Mouse (Mus musculus): ENCODE data around the gene Hoxb6. TPM values are rescaled to one million over a fixed set of nuclear protein-coding genes. Genes with fewer than 3 reads are reported as not detected.

Hoxb6 gene
- polyA plus RNA-seq, 1 experiment from 2014 or later: not detected

DNA sequence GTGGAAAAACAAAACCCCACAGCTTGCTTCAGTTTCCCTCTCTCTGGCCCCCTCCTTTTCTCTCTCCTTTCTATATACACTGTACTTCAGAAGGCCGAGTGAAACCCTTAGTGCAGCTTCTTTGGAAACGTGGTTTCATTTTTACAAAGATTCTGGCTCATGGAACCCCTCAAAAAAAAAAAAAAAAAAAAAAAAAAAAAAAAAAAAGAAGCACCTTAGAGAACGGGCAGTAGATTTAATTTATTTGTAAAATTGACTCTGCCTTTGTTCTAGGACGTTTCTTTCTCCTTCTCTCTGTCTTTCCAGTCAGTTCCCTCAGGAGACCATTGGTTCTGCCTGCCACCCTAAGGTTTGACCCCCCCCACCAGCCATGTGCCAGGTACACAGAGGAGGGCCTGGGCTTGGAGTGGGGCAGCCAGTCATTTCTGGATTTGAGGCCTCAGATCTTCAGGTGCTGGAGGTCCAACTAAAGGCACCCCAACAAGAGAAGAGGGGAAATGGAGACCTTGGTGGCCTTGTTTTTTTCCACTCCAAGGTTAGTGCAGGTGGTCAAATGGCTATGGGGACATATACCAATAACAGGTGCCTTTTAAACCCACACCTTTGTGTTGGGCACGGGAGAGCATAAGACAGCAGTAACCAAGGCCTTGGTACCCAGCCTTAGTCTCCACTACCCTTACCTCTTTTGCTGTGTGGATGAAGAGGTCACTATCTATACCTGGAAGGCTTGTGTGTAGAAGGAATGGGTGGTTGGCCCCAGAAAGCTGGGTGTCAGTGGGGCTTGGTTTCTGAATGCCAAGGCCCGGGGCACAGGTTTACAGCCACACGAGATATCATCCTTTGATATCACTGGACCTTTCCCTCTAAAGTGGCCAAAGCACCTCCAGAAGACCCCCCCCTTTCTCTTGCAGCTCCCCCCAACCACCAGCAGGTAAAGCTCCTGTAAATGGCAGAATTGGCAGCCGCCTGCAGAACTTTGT is 11.6 kb upstream of the Hoxb6 start:
- no peak overlapping the region for H3K27ac ChIP-seq (replicated peaks in 1 of 2; ENCODE audit: control insufficient read depth in 1 of 2, insufficient read depth in 1 of 2, low read depth in 2 of 2, low read length in 2 of 2)
- H3K4me2 ChIP-seq (ENCODE audit: low read length): no peak overlapping the region
- no peak overlapping the region for H3K4me3 ChIP-seq (ENCODE audit: control insufficient read depth in 1 of 2, insufficient read depth in 1 of 2, low read depth in 1 of 2, low read length in 2 of 2)
- H3K9me3 ChIP-seq (ENCODE audit: control insufficient read depth, low read length): no peaks in the 10 kb centered on the region
- no peak overlapping the region for H3K9ac ChIP-seq (ENCODE audit: low read length)
- ATAC-seq (ENCODE audit: insufficient number of reproducible peaks, insufficient read depth, low FRiP score, low read depth): no peak
- H3K36me3 ChIP-seq (ENCODE audit: control insufficient read depth, insufficient read depth, low read length): no peaks in the 10 kb centered on the region
- 11% methylated on average over 8 of the region's 8 CpGs for WGBS
- H3K4me1 ChIP-seq (ENCODE audit: control insufficient read depth in 2 of 2, insufficient read depth in 2 of 2, low read length in 2 of 2): peaks cover 0 to 11% of the 10 kb centered on the region in 2 experiments; a peak in 3 of 4 replicates
- peaks cover 99% of the 10 kb centered on the region for H3K27me3 ChIP-seq (ENCODE audit: control insufficient read depth, insufficient read depth, low read length)

DNA sequence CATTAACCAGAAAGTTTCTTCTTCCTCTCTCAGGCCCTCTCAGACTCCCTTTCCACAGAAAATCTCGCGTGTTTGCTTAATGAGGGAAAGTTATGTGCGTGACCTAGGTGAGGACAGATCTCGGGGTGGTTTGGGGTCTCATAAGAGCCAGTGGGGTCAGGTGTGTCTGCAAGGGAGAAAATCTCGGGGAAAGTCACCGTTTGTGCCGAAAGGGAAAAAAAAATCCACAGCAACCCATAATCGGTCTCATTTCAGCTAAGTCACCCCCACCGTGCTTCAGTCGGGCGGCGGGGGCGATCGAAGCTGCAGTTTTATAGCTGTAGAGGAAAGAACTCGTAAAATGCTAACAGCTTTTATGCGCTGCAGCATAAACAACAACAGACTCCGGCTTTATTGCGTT is 10.9 kb upstream of the Hoxb6 start:
- no peaks in the 10 kb centered on the region for H3K9me3 ChIP-seq (ENCODE audit: control insufficient read depth, low read length)

DNA sequence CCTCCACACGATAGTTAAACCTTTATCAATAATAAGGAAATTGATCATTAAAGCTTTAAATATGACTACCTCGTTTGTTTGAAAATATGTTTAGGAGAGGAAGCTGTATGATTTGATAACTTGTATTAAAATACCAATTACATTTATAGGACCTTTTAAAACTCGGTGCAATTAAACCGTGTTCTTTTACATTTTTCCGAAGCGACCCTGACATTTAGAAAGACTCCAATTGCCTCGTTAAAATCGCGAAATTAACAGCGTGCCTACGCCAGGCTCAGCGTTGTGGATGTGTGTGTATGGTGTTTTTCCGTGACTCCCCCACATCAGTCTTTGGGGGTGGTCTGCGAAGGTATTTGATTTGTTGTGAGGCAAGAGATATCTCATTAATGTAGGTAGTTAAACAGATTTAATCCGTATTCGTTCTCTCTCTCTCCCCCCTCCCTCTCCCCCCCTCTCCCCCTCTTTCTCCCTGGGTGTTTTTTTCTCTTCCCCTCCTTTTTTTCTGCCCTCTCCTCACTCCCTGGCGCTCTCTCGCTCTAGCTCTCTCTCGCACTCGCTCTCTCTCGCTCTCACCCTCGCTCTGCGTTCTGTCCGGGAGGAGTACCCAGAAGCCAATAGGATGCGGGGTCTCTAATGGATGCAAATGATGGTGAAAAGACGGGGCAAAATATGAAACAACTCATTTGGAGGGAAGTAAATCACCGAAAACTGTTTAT is 10.3 kb upstream of the Hoxb6 start, which contains the start of gene Hoxb8:
Gene Hoxb8 (plus strand): TSS at position 51 of the 716 bp plus-strand sequence.
- H3K4me2 ChIP-seq (ENCODE audit: low read length): no peak within 1 kb of the TSS
- 2% methylated on average over 27 of the region's 27 CpGs for WGBS
- H3K9me3 ChIP-seq (ENCODE audit: control insufficient read depth, low read length): no peaks in the 10 kb centered on the region
- no peak within 1 kb of the TSS for H3K9ac ChIP-seq (ENCODE audit: low read length)
- H3K27ac ChIP-seq (replicated peaks in 1 of 2; ENCODE audit: control insufficient read depth in 1 of 2, insufficient read depth in 1 of 2, low read depth in 2 of 2, low read length in 2 of 2): no peak within 1 kb of the TSS
- no peak for ATAC-seq (ENCODE audit: insufficient number of reproducible peaks, insufficient read depth, low FRiP score, low read depth)
- H3K4me3 ChIP-seq (ENCODE audit: control insufficient read depth in 1 of 2, insufficient read depth in 1 of 2, low read depth in 1 of 2, low read length in 2 of 2): no peak within 1 kb of the TSS
- peaks cover 99% of the 10 kb centered on the region for H3K27me3 ChIP-seq (ENCODE audit: control insufficient read depth, insufficient read depth, low read length)
- no peaks in the 10 kb centered on the region for H3K36me3 ChIP-seq (ENCODE audit: control insufficient read depth, insufficient read depth, low read length)
- peaks cover 0 to 15% of the 10 kb centered on the region in 2 experiments; a peak in 3 of 4 replicates for H3K4me1 ChIP-seq (ENCODE audit: control insufficient read depth in 2 of 2, insufficient read depth in 2 of 2, low read length in 2 of 2)

More for the DNA sequence above, 10.9 kb upstream of the Hoxb6 start:
- Histone ChIP-seq H3K27me3 (ENCODE audit: control insufficient read depth, insufficient read depth, low read length) (peaks cover 99% of the 10 kb centered on the region), H3K4me2 (ENCODE audit: low read length) (no peak overlapping the region), H3K27ac (replicated peaks in 1 of 2; ENCODE audit: control insufficient read depth in 1 of 2, insufficient read depth in 1 of 2, low read depth in 2 of 2, low read length in 2 of 2) (no peak overlapping the region), H3K36me3 (ENCODE audit: control insufficient read depth, insufficient read depth, low read length) (no peaks in the 10 kb centered on the region), H3K4me1 (ENCODE audit: control insufficient read depth in 2 of 2, insufficient read depth in 2 of 2, low read length in 2 of 2) (peaks cover 0 to 11% of the 10 kb centered on the region in 2 experiments; a peak in 3 of 4 replicates), H3K9ac (ENCODE audit: low read length) (no peak overlapping the region), H3K4me3 (ENCODE audit: control insufficient read depth in 1 of 2, insufficient read depth in 1 of 2, low read depth in 1 of 2, low read length in 2 of 2) (no peak overlapping the region)
- no peak for ATAC-seq (ENCODE audit: insufficient number of reproducible peaks, insufficient read depth, low FRiP score, low read depth)
- 5% methylated on average over 18 of the region's 18 CpGs for WGBS

DNA sequence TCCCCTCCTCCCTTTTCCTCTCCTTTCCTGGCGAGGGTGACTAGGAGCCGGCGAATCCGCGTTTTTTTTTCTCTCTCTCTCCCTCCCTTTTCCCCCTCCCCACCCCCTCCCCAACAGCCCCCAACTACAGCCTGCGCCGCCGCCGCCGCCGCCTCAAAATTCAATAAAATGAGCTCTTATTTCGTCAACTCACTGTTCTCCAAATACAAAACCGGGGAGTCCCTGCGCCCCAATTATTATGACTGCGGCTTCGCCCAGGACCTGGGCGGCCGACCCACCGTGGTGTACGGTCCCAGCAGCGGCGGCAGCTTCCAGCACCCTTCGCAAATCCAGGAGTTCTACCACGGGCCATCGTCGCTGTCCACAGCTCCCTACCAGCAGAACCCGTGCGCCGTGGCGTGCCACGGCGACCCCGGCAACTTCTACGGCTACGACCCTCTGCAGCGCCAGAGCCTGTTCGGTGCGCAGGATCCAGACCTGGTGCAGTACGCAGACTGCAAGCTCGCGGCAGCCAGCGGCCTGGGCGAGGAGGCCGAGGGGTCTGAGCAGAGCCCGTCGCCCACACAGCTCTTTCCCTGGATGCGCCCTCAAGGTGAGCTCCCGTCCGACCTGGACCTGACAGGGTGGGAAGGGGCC is 9.4 kb upstream of the Hoxb6 start:
- no peak for ATAC-seq (ENCODE audit: insufficient number of reproducible peaks, insufficient read depth, low FRiP score, low read depth)
- Histone ChIP-seq H3K4me2 (ENCODE audit: low read length) (no peak overlapping the region), H3K9me3 (ENCODE audit: control insufficient read depth, low read length) (no peaks in the 10 kb centered on the region), H3K4me3 (ENCODE audit: control insufficient read depth in 1 of 2, insufficient read depth in 1 of 2, low read depth in 1 of 2, low read length in 2 of 2) (no peak overlapping the region), H3K4me1 (ENCODE audit: control insufficient read depth in 2 of 2, insufficient read depth in 2 of 2, low read length in 2 of 2) (peaks cover 0 to 15% of the 10 kb centered on the region in 2 experiments; a peak in 3 of 4 replicates), H3K36me3 (ENCODE audit: control insufficient read depth, insufficient read depth, low read length) (no peaks in the 10 kb centered on the region), H3K27me3 (ENCODE audit: control insufficient read depth, insufficient read depth, low read length) (peaks cover 99% of the 10 kb centered on the region), H3K9ac (ENCODE audit: low read length) (no peak overlapping the region), H3K27ac (replicated peaks in 1 of 2; ENCODE audit: control insufficient read depth in 1 of 2, insufficient read depth in 1 of 2, low read depth in 2 of 2, low read length in 2 of 2) (no peak overlapping the region)
- under 1% methylated on average over 49 of the region's 49 CpGs for WGBS

DNA sequence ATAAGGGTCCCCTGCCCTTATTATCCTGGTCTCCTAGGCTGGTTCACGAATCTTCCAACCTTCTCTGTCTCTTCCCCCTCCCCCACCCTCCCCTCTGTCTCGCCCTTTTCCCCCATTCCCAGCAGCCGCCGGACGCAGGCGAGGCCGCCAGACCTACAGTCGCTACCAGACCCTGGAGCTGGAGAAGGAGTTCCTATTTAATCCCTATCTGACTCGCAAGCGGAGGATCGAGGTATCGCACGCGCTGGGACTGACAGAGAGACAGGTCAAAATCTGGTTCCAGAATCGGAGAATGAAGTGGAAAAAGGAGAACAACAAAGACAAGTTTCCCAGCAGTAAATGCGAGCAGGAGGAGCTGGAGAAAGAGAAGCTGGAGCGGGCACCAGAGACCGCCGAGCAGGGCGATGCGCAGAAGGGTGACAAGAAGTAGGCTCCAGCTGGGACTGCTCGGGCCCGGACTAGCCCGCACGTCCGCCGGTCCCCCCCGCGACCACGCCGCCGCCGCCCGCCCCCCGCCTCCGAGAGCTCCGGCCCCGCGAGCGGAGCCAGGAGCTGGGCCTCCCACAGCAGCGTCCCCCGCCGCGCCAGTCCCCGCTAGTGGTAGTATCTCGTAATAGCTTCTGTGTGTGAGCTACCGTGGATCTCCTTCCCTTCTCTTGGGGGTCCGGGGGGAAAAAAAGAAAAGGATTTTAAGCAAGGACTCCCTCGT is 8.1 kb upstream of the Hoxb6 start:
- ATAC-seq (ENCODE audit: insufficient number of reproducible peaks, insufficient read depth, low FRiP score, low read depth): no peak
- Histone ChIP-seq H3K4me3 (ENCODE audit: control insufficient read depth in 1 of 2, insufficient read depth in 1 of 2, low read depth in 1 of 2, low read length in 2 of 2) (peak overlapping the region; percentile 28 to 30), H3K36me3 (ENCODE audit: control insufficient read depth, insufficient read depth, low read length) (no peaks in the 10 kb centered on the region), H3K27me3 (ENCODE audit: control insufficient read depth, insufficient read depth, low read length) (peaks cover 99% of the 10 kb centered on the region), H3K9ac (ENCODE audit: low read length) (0 out of 2 replicates have a peak overlapping the region, but pooled peaks have one; percentile 40), H3K27ac (replicated peaks in 1 of 2; ENCODE audit: control insufficient read depth in 1 of 2, insufficient read depth in 1 of 2, low read depth in 2 of 2, low read length in 2 of 2) (no peak overlapping the region), H3K4me1 (ENCODE audit: control insufficient read depth in 2 of 2, insufficient read depth in 2 of 2, low read length in 2 of 2) (peaks cover 0 to 15% of the 10 kb centered on the region in 2 experiments; a peak in 3 of 4 replicates), H3K4me2 (ENCODE audit: low read length) (peak overlapping the region; percentile 60), H3K9me3 (ENCODE audit: control insufficient read depth, low read length) (no peaks in the 10 kb centered on the region)
- under 1% methylated on average over 49 of the region's 49 CpGs for WGBS

DNA sequence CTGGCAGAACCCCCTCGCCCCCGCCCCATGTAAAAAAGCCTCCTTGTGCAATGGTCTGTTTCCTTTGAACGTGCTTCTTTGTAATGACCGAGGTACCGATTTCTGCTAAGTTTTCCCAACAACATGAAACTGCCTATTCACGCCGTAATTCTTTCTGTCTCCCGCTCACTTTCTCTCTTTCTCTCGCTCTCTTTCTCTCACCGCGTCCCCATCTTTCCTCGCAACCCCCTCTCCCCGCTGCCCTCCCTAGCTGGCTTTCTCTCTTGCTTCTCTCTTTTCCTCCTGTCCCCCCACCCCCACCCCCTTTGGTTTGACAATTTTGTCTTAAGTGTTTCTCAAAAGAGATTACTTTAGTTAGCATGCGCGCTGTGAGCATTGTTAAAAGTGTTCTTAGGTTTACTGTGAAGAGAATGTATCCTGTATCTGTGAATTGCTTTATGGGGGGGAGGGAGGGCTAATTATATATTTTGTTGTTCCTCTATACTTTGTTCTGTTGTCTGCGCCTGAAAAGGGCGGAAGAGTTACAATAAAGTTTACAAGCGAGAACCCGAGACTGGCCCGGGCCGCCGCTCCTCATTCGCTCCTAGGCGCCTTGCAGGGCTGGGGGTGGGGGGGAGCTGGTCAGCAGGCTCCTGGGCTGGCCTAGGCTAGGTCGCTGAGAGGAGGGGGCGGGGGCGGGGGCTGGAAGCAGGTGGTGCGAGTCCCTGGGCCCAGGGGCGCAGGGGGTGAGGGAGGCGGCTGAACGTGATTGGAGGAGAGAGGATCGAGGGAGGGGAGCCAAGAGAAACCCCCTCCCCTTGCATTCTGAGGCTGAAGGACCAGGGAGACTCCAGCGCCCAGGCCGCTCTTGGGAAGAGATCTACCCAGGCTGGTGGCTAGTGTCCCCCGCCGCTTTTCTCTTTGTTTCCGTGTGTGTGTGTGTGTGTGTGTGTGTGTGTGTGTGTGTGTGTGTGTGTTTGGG is 7.2 kb upstream of the Hoxb6 start:
- H3K4me2 ChIP-seq (ENCODE audit: low read length): peak overlapping the region; percentile 60
- H3K4me3 ChIP-seq (ENCODE audit: control insufficient read depth in 1 of 2, insufficient read depth in 1 of 2, low read depth in 1 of 2, low read length in 2 of 2): peak overlapping the region in 1 of 2 experiments; percentile 30; a peak in 2 of 4 replicates
- no peak overlapping the region for H3K9ac ChIP-seq (ENCODE audit: low read length)
- H3K4me1 ChIP-seq (ENCODE audit: control insufficient read depth in 2 of 2, insufficient read depth in 2 of 2, low read length in 2 of 2): peaks cover 0 to 15% of the 10 kb centered on the region in 2 experiments; a peak in 3 of 4 replicates
- no peak for ATAC-seq (ENCODE audit: insufficient number of reproducible peaks, insufficient read depth, low FRiP score, low read depth)
- WGBS: 2% methylated on average over 36 of the region's 37 CpGs
- H3K27me3 ChIP-seq (ENCODE audit: control insufficient read depth, insufficient read depth, low read length): peaks cover 99% of the 10 kb centered on the region
- no peak overlapping the region for H3K27ac ChIP-seq (replicated peaks in 1 of 2; ENCODE audit: control insufficient read depth in 1 of 2, insufficient read depth in 1 of 2, low read depth in 2 of 2, low read length in 2 of 2)
- no peaks in the 10 kb centered on the region for H3K9me3 ChIP-seq (ENCODE audit: control insufficient read depth, low read length)
- H3K36me3 ChIP-seq (ENCODE audit: control insufficient read depth, insufficient read depth, low read length): no peaks in the 10 kb centered on the region
